Mouse (Mus musculus) ES-Bruce4 (cell line): ENCODE data around the gene Srsf10. TPM values are rescaled to one million over a fixed set of nuclear protein-coding genes. Genes with fewer than 3 reads are reported as not detected.
A peak's percentile ranks its signal among the peaks of the same experiment; 100 is the strongest.

Source experiments
- H3K27ac ChIP-seq: 2 replicates; pipeline ENCODE4 v1.5.1; 2012; ENCODE audit warnings: low read length, inconsistent platforms; ENCODE audit not compliant: insufficient read depth
- H3K27me3 ChIP-seq: 2 replicates; pipeline ENCODE4 v1.6.1; 2012; ENCODE audit warnings: mild to moderate bottlenecking, low read length, inconsistent platforms; ENCODE audit not compliant: control insufficient read depth, poor library complexity, insufficient read depth, severe bottlenecking
- H3K36me3 ChIP-seq: 2 replicates; pipeline ENCODE4 v1.6.1; 2012; ENCODE audit warnings: inconsistent platforms, mild to moderate bottlenecking, low read length, moderate library complexity; ENCODE audit not compliant: control insufficient read depth, poor library complexity, insufficient read depth, severe bottlenecking
- H3K4me1 ChIP-seq: one replicate; pipeline ENCODE4 v1.8.1; 2011; ENCODE audit warnings: low read length; ENCODE audit not compliant: control insufficient read depth, insufficient read depth
- H3K4me3 ChIP-seq: 2 replicates; pipeline ENCODE4 v1.5.1; 2011; ENCODE audit warnings: low read depth, mild to moderate bottlenecking, low read length
- H3K9ac ChIP-seq: 2 replicates; pipeline ENCODE4 v1.6.1; 2012; ENCODE audit warnings: low read depth, mild to moderate bottlenecking, inconsistent platforms; ENCODE audit not compliant: poor library complexity, severe bottlenecking
- H3K9me3 ChIP-seq: replicated peaks from 2 replicates; pipeline ENCODE4 v1.6.1; 2012; ENCODE audit warnings: mild to moderate bottlenecking, low read length, inconsistent platforms; ENCODE audit not compliant: control insufficient read depth, poor library complexity, insufficient read depth, severe bottlenecking
- CTCF ChIP-seq: IDR thresholded peaks from one replicate; pipeline ENCODE4 v1.8.1; 2011; ENCODE audit warnings: low read depth, low read length
- EP300 ChIP-seq: IDR thresholded peaks from 2 replicates; pipeline ENCODE4 v1.6.1; 2011; ENCODE audit warnings: low read depth, low read length; ENCODE audit not compliant: insufficient read depth
- POLR2A ChIP-seq: IDR thresholded peaks from one replicate; pipeline ENCODE4 v1.8.1; 2011; ENCODE audit warnings: low read length; ENCODE audit not compliant: insufficient read depth
- polyA plus RNA-seq: library from polyadenylated mRNA; stranded (reverse); fragments of >200 nt; gene quantifications from 2 replicates; pipeline ENCODE4 v1.2.4, GENCODE M21; 2011; ENCODE audit warnings: low read depth; ENCODE audit not compliant: missing spikeins, insufficient read depth, insufficient read length

The Srsf10 gene
- polyA plus RNA-seq, 1 experiment: 302 TPM

- Histone ChIP-seq H3K4me1 (peaks cover 5% of the 10 kb centered on the region), H3K27me3 (no peaks in the 10 kb centered on the region), H3K27ac (no peak within 1 kb of the TSS), H3K9ac (no peak within 1 kb of the TSS), H3K9me3 (no peaks in the 10 kb centered on the region), H3K4me3 (no peak within 1 kb of the TSS), H3K36me3 (no peaks in the 10 kb centered on the region)
- TF ChIP-seq POLR2A (no peak), CTCF (no peak), EP300 (no peak)
These were observed 39.6 kb downstream of the Srsf10 start, which contains the start of gene Cnr2 for GRCm38 (mm10) chr4:135895071-135895571. Gene Cnr2, plus strand, starts transcription at chr4:135895394.

GRCm38 (mm10) chr4:135896157-135896556 lies 40.6 kb downstream of the Srsf10 start:
- TF ChIP-seq CTCF: no peak
- no peak for TF ChIP-seq POLR2A
- TF ChIP-seq EP300: no peak
- H3K4me3 ChIP-seq: no peak overlapping the region

DNA sequence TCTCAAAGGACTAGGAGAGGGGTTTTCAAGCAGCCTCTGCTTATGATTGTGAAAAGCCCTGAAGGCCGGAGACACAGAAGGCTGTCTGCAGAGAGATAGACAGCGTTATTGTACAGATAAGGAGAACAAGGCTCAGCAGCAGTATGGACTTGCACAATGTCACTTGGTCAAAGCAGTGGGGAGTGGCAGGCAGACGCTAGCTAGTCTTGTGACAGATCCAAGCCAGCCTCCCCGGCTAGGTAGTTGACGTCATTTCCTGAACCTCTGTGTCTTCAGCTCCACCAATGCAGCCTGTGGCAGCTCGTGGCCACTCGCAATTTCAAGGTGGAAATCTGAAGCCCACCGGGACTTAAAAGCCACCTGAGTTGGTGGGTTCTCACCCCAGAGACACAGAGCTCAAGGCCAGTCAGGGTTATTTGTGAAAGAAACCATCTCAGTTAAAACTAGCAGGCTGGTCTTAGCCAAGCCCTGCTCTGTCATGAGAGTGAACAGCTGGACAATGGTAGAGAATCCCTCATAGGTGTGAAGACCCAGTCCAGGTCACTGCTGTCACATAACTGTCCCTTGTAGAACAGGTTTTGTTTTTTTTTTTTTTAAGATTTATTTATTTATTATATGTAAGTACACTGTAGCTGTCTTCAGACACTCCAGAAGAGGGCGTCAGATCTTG lies 43.0 kb downstream of the Srsf10 start:
- no peak overlapping the region for H3K27ac ChIP-seq
- H3K9me3 ChIP-seq: no peaks in the 10 kb centered on the region
- TF ChIP-seq POLR2A (no peak), EP300 (peak; percentile 14; the same call in 1 of the 2 replicates), CTCF (no peak)
- no peak overlapping the region for H3K9ac ChIP-seq
- peaks cover 5% of the 10 kb centered on the region for H3K4me1 ChIP-seq
- no peak overlapping the region for H3K4me3 ChIP-seq
- H3K27me3 ChIP-seq: no peaks in the 10 kb centered on the region
- no peaks in the 10 kb centered on the region for H3K36me3 ChIP-seq

More at GRCm38 (mm10) chr4:135896157-135896556, 40.6 kb downstream of the Srsf10 start:
- H3K4me1 ChIP-seq: peaks cover 5% of the 10 kb centered on the region
- no peak overlapping the region for H3K9ac ChIP-seq
- H3K27me3 ChIP-seq: no peaks in the 10 kb centered on the region
- no peaks in the 10 kb centered on the region for H3K9me3 ChIP-seq
- H3K36me3 ChIP-seq: no peaks in the 10 kb centered on the region
- H3K27ac ChIP-seq: no peak overlapping the region

GRCm38 (mm10) chr4:135899050-135899448 lies 43.5 kb downstream of the Srsf10 start:
- no peak overlapping the region for H3K4me3 ChIP-seq
- no peak overlapping the region for H3K9ac ChIP-seq
- H3K27me3 ChIP-seq: no peaks in the 10 kb centered on the region
- no peak for TF ChIP-seq CTCF
- no peak for TF ChIP-seq POLR2A
- no peak for TF ChIP-seq EP300
- H3K4me1 ChIP-seq: peaks cover 5% of the 10 kb centered on the region
- H3K36me3 ChIP-seq: no peaks in the 10 kb centered on the region
- H3K9me3 ChIP-seq: no peaks in the 10 kb centered on the region
- no peak overlapping the region for H3K27ac ChIP-seq

DNA sequence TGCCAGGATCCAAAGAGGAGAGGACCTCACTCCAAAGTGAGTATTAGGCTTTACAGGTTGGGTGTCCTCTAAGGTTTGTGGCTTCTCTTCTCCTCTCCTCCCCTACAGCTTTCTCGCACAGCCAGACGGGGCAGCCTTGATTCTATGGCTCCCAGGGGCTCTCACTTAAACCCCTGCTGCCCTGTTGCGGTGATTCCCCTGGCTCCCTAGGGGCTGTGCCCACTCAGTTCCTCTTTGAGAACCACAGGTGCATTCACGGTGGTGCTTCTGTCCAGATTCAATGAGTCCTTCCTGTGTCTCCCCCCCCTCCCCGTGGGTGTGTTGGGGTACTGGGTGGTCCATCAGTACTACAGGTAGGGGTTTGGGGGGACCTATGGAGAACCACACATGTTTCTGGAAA lies 44.5 kb downstream of the Srsf10 start:
- no peak overlapping the region for H3K4me3 ChIP-seq
- H3K4me1 ChIP-seq: peaks cover 5% of the 10 kb centered on the region
- H3K27ac ChIP-seq: no peak overlapping the region
- no peak for TF ChIP-seq CTCF
- no peaks in the 10 kb centered on the region for H3K36me3 ChIP-seq
- H3K9me3 ChIP-seq: no peaks in the 10 kb centered on the region
- H3K27me3 ChIP-seq: no peaks in the 10 kb centered on the region
- no peak overlapping the region for H3K9ac ChIP-seq

GRCm38 (mm10) chr4:135902606-135903242 lies 47.2 kb downstream of the Srsf10 start:
- Histone ChIP-seq H3K4me3 (no peak overlapping the region), H3K9me3 (no peaks in the 10 kb centered on the region), H3K4me1 (peaks cover 5% of the 10 kb centered on the region), H3K9ac (no peak overlapping the region), H3K36me3 (no peaks in the 10 kb centered on the region), H3K27ac (no peak overlapping the region), H3K27me3 (no peaks in the 10 kb centered on the region)
- TF ChIP-seq CTCF (no peak), POLR2A (no peak), EP300 (no peak)
